8 mouse cellular contexts compared by ENCODE assay signal in the genomic region with DNA sequence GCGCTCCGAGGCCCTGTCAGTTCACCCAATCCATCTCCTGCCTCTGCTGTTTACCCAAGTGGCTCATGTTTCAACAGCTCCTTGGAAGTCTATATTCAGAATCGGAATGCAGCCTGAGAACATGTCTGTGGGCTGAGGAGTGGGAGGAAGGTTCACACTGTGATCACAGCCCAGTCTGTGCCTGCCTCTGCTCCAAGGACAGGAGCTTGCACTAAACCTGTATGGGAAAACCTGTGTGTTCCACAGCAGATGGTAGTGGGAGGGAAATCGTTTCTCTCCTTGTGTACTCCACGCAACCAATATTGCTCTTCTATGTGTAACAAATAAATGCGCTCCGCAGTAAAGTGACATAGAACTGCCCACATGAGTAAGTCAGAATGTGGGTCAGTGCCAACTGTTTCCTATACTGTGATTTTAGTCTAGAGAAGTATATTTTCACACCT.
A peak's percentile ranks its signal among the peaks of the same experiment; 100 is the strongest.
DNase-seq lines count a peak whose midpoint lies in the region.

No protein-coding gene starts in this region.

- DNase-seq in cerebellum, postnatal 14 days = peak; percentile 1 to 3
- DNase-seq in cerebellum, adult 11 months = no peak
- peak; percentile 0 for DNase-seq in ovary, postnatal 14 days (ENCODE audit: low spot score)
- no peak for DNase-seq in ovary, postnatal 10 days (ENCODE audit: low spot score)
- peak; percentile 83 to 89 for DNase-seq in layer of hippocampus, adult 8-10 months (ENCODE audit: low spot score in 2 of 2)
- peak; percentile 82 for DNase-seq in right cerebral cortex, postnatal 25 days
- DNase-seq in cerebellum, adult 9-11 months = no peak
- DNase-seq in thymus, postnatal 25 days = no peak

Comparison
In these comparisons a context has a peak if more than half of its experiments do, and no peak if none do; other contexts are left out.
1. DNase-seq: peak in cerebellum, postnatal 14 days (2 of 2), ovary, postnatal 14 days (single experiment), layer of hippocampus, adult 8-10 months (2 of 2) and right cerebral cortex, postnatal 25 days (single experiment); none in cerebellum, adult 11 months (single experiment), ovary, postnatal 10 days (single experiment), cerebellum, adult 9-11 months (single experiment) and thymus, postnatal 25 days (single experiment).